Comparison of ENCODE assay signal across 13 mouse cellular contexts in genomic region chr6:143324636-143325035, GRCm38 (mm10).
A peak's percentile ranks its signal among the peaks of the same experiment; 100 is the strongest.
DNase-seq lines count a peak whose midpoint lies in the region; ATAC-seq and TF ChIP-seq lines count a peak whose summit lies in the region.
"Had no signal": no experiment of that assay in that cellular context is flagged by ENCODE, and none has a peak within 500 bp of the region (broad histone marks: within the 10 kb centered on the region; RNA-seq: fewer than 3 reads in every experiment).

No protein-coding gene starts in this region.

- no peak overlapping the region for H3K4me2 ChIP-seq in lung, embryonic 14.5 days
- H3K4me2 ChIP-seq in hindbrain, embryonic 11.5 days (replicated peaks; ENCODE audit: low read depth, low read length) = no peak overlapping the region
- no peak overlapping the region for H3K4me2 ChIP-seq in midbrain, embryonic 14.5 days (ENCODE audit: low read length)
- H3K4me2 ChIP-seq: hindbrain, embryonic 15.5 days had no signal

- H3K9me3 ChIP-seq in lung, embryonic 14.5 days (ENCODE audit: low read depth, low read length) = no peaks in the 10 kb centered on the region
- H3K9me3 ChIP-seq in hindbrain, embryonic 11.5 days (ENCODE audit: control insufficient read depth, low read length) = no peaks in the 10 kb centered on the region
- H3K9me3 ChIP-seq in midbrain, embryonic 14.5 days (ENCODE audit: control insufficient read depth, low read length) = no peaks in the 10 kb centered on the region
- H3K9me3 ChIP-seq: hindbrain, embryonic 15.5 days had no signal

- no peaks in the 10 kb centered on the region for H3K27me3 ChIP-seq in lung, embryonic 14.5 days (ENCODE audit: insufficient read depth, low read length)
- no peaks in the 10 kb centered on the region for H3K27me3 ChIP-seq in hindbrain, embryonic 11.5 days (ENCODE audit: control insufficient read depth, insufficient read depth, low read length)
- H3K27me3 ChIP-seq in midbrain, embryonic 14.5 days (ENCODE audit: control insufficient read depth, insufficient read depth, low read length) = no peaks in the 10 kb centered on the region
- H3K27me3 ChIP-seq: CH12.LX; hindbrain, embryonic 15.5 days had no signal

- no peak overlapping the region for H3K9ac ChIP-seq in lung, embryonic 14.5 days
- H3K9ac ChIP-seq in hindbrain, embryonic 11.5 days (ENCODE audit: low read depth, low read length) = no peak overlapping the region
- H3K9ac ChIP-seq in midbrain, embryonic 14.5 days (replicated peaks; ENCODE audit: low read length) = no peak overlapping the region
- H3K9ac ChIP-seq: hindbrain, embryonic 15.5 days had no signal

- H3K4me1 ChIP-seq in lung, embryonic 14.5 days (ENCODE audit: insufficient read depth) = no peaks in the 10 kb centered on the region
- H3K4me1 ChIP-seq in lung, adult 2 months (ENCODE audit: control insufficient read depth, insufficient read depth, low read length) = peaks cover 3% of the 10 kb centered on the region; the same call in 1 of the 2 replicates
- H3K4me1 ChIP-seq in hindbrain, embryonic 11.5 days (replicated peaks; ENCODE audit: control insufficient read depth, insufficient read depth, low read length) = no peaks in the 10 kb centered on the region; the same call in 1 of the 2 replicates
- H3K4me1 ChIP-seq in midbrain, embryonic 14.5 days (ENCODE audit: control insufficient read depth, insufficient read depth, low read length) = peaks cover 4% of the 10 kb centered on the region; the same call in 1 of the 2 replicates

- no peak overlapping the region for H3K27ac ChIP-seq in lung, embryonic 14.5 days (ENCODE audit: low read depth)
- no peak overlapping the region for H3K27ac ChIP-seq in hindbrain, embryonic 11.5 days (ENCODE audit: low read depth, low read length)
- H3K27ac ChIP-seq in midbrain, embryonic 14.5 days (replicated peaks; ENCODE audit: low read depth, low read length) = no peak overlapping the region
- H3K27ac ChIP-seq: hindbrain, embryonic 15.5 days had no signal

- no peak for TF ChIP-seq POLR2A in lung, adult 2 months (IDR thresholded peaks at IDR 0.05; ENCODE audit: borderline replicate concordance, extremely low read depth, low read depth, low read length)

- ATAC-seq in lung, embryonic 14.5 days (ENCODE audit: insufficient read depth) = no peak; the same call in 1 of the 2 replicates
- peak; percentile 66; the same call in 1 of the 2 replicates for ATAC-seq in hindbrain, embryonic 11.5 days (ENCODE audit: low FRiP score)
- no peak for ATAC-seq in midbrain, embryonic 14.5 days (ENCODE audit: low FRiP score, low TSS enrichment)

- TF ChIP-seq CTCF in lung, embryonic 14.5 days (IDR thresholded peaks at IDR 0.05; ENCODE audit: low read depth) = no peak
- TF ChIP-seq CTCF in lung, adult 2 months (IDR thresholded peaks at IDR 0.05; ENCODE audit: insufficient read depth, low read length) = no peak

- WGBS in lung, embryonic 14.5 days = 13% methylated on average over 8 of the region's 8 CpGs
- WGBS in lung, adult 2 months = 54% methylated on average over 8 of the region's 8 CpGs
- 9% methylated on average over 8 of the region's 8 CpGs for WGBS in hindbrain, embryonic 11.5 days
- 10% methylated on average over 8 of the region's 8 CpGs for WGBS in midbrain, embryonic 14.5 days

- peak; percentile 34 for DNase-seq in lung, embryonic 14.5 days
- no peak for DNase-seq in lung, adult 2 months
- peak; percentile 60 for DNase-seq in hindbrain, embryonic 11.5 days (ENCODE audit: low spot score)
- peak; percentile 66 for DNase-seq in midbrain, embryonic 14.5 days
- DNase-seq in layer of hippocampus, adult 9-11 months = no peak
- DNase-seq in kidney, postnatal 25 days = no peak
- no peak for DNase-seq in thymus, postnatal 4 days
- DNase-seq: adrenal gland, postnatal 14 days; cerebellum, adult 11 months; kidney, postnatal 14 days; thymus, adult 18-20 months had no signal

- H3K4me3 ChIP-seq in lung, embryonic 14.5 days (ENCODE audit: low read depth, low read length) = no peak overlapping the region
- H3K4me3 ChIP-seq in lung, adult 2 months (replicated peaks; ENCODE audit: extremely low read depth, low read depth, low read length) = no peak overlapping the region
- no peak overlapping the region for H3K4me3 ChIP-seq in hindbrain, embryonic 11.5 days (ENCODE audit: low read depth, low read length)
- no peak overlapping the region for H3K4me3 ChIP-seq in midbrain, embryonic 14.5 days (replicated peaks; ENCODE audit: low read depth, low read length)
- H3K4me3 ChIP-seq: hindbrain, embryonic 15.5 days had no signal

- H3K36me3 ChIP-seq in lung, embryonic 14.5 days (ENCODE audit: insufficient read depth) = no peaks in the 10 kb centered on the region
- no peaks in the 10 kb centered on the region for H3K36me3 ChIP-seq in hindbrain, embryonic 11.5 days (ENCODE audit: control insufficient read depth, insufficient read depth, low read length)
- H3K36me3 ChIP-seq in midbrain, embryonic 14.5 days (ENCODE audit: control insufficient read depth, insufficient read depth, low read length) = no peaks in the 10 kb centered on the region
- H3K36me3 ChIP-seq: hindbrain, embryonic 15.5 days had no signal

Comparison
In these comparisons a context has a peak if more than half of its experiments do, and no peak if none do; other contexts are left out.
1. DNase-seq: peak in lung, embryonic 14.5 days (single experiment), hindbrain, embryonic 11.5 days (single experiment) and midbrain, embryonic 14.5 days (single experiment); none in lung, adult 2 months (single experiment), layer of hippocampus, adult 9-11 months (single experiment), kidney, postnatal 25 days (0 of 2) and thymus, postnatal 4 days (single experiment).